Mouse (Mus musculus): ENCODE measurements around the gene Syn3.

Syn3 gene

GRCm38 (mm10) chr10:86100281-86100851 is 398.3 kb downstream of the Syn3 start:
- POLR2A ChIA-PET: interaction anchor here in 2 of 4 experiments (0.5 to 2.0 kb wide), 5 partner anchors 9 to 398 kb away, joined by 3 to 8 read pairs (median 3); partner anchors contain the start of gene Syn3 (in 1 of the 2)
- CTCF ChIA-PET: interaction anchor here in 2 of 4 experiments (0.6 to 1.9 kb wide), 4 partner anchors 8 to 1060 kb away, joined by 3 to 5 read pairs (median 3); no protein-coding TSS in a partner anchor

- POLR2A ChIA-PET: interaction anchor here in 1 of 4 experiments (1.3 kb wide), 1 partner anchor 11 kb away, joined by 4 read pairs; no protein-coding TSS in a partner anchor
- CTCF ChIA-PET: no interaction called here
These were observed 400.3 kb downstream of the Syn3 start for GRCm38 (mm10) chr10:86098363-86098762.

GRCm38 (mm10) chr10:86093109-86094035 is 405.3 kb downstream of the Syn3 start:
- CTCF ChIA-PET: interaction anchor here (0.6 to 2.6 kb wide), 8 partner anchors 8 to 729 kb away, joined by 3 to 12 read pairs (median 4); partner anchors contain the start of gene Syn3 (in 1 of the 4)
- POLR2A ChIA-PET: interaction anchor here in 2 of 4 experiments (0.6 to 1.0 kb wide), 8 partner anchors 56 to 245 kb away, joined by 3 to 8 read pairs (median 3); partner anchors contain the start of gene Fbxo7 (in 1 of the 2)

- CTCF ChIA-PET: interaction anchor here (0.6 to 2.6 kb wide), 16 partner anchors 8 to 548 kb away, joined by 3 to 12 read pairs (median 4); partner anchors contain the start of gene Syn3 (in 1 of the 4)
- POLR2A ChIA-PET: interaction anchor here in 1 of 4 experiments (1.4 kb wide), 1 partner anchor 9 kb away, joined by 5 read pairs; no protein-coding TSS in a partner anchor
These were observed 406.8 kb downstream of the Syn3 start for GRCm38 (mm10) chr10:86091919-86092318.

DNA sequence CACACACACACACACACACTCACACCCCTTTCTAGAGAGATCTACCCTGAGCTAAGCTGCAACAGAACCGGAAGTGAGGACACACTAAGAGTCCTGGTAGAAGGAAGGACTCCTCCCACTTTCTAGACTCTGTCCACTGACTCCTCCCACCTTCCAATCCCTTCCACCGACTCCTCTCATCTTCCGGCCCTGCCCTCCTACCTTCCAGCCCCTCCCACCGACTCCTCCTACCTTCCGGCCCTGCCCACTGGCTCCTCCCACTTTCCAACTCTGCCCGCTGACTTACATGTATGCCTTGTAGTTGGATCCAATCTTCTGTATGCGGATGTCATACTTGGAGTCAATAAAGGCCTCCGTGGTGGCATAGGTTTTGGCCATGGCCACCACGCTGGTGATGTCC is 418.8 kb downstream of the Syn3 start:
- ChIA-PET POLR2A (interaction anchor here in 1 of 4 experiments (1.5 kb wide), 1 partner anchor 11 kb away, joined by 3 read pairs; no protein-coding TSS in a partner anchor), CTCF (no interaction called here)

- POLR2A ChIA-PET: interaction anchor here in 1 of 4 experiments (1.5 to 1.6 kb wide), 2 partner anchors 9 to 10 kb away, joined by 3 to 5 read pairs; no protein-coding TSS in a partner anchor
- CTCF ChIA-PET: interaction anchor here in 1 of 4 experiments (0.8 kb wide), 1 partner anchor 151 kb away, joined by 3 read pairs; the partner anchor contains the start of gene Ascl4
These were observed 419.9 kb downstream of the Syn3 start for GRCm38 (mm10) chr10:86078761-86079160.

GRCm38 (mm10) chr10:86077272-86077671 is 421.4 kb downstream of the Syn3 start:
- CTCF ChIA-PET: interaction anchor here in 1 of 4 experiments (0.5 kb wide), 1 partner anchor 217 kb away, joined by 3 read pairs; no protein-coding TSS in a partner anchor

GRCm38 (mm10) chr10:86074971-86075711 is 423.6 kb downstream of the Syn3 start:
- CTCF ChIA-PET: interaction anchor here in 3 of 4 experiments (0.6 to 1.2 kb wide), 4 partner anchors 10 to 220 kb away, joined by 3 to 7 read pairs (median 4); no protein-coding TSS in a partner anchor
- POLR2A ChIA-PET: interaction anchor here in 1 of 4 experiments (0.7 kb wide), 1 partner anchor 422 kb away, joined by 3 read pairs; no protein-coding TSS in a partner anchor

More at GRCm38 (mm10) chr10:86077272-86077671, 421.4 kb downstream of the Syn3 start:
- POLR2A ChIA-PET: no interaction called here

DNA sequence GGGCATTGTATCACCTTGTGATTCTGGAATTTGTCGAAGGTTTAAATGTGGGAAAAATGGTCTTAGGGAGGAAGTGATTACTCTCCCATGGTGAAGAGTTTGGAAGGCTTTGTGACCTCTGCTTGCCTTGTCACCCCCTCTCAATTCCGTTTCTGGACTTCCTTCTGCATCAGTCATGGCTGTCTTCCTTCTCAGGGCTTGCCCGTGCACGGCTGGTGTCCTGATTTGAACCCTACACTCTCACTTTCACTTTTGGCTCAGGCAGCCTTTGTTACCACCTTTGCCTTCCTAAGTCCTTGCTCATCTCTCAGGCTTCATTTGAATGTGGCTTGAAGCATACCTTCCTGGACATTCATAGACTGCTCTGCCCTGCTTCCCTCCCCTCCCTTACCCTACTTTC is 424.6 kb downstream of the Syn3 start:
- ChIA-PET POLR2A (no interaction called here), CTCF (interaction anchor here in 1 of 4 experiments (1.1 kb wide), 1 partner anchor 9 kb away, joined by 4 read pairs; no protein-coding TSS in a partner anchor)

- ChIA-PET POLR2A (no interaction called here), CTCF (no interaction called here)
These were observed 427.9 kb downstream of the Syn3 start for GRCm38 (mm10) chr10:86070751-86071150.

DNA sequence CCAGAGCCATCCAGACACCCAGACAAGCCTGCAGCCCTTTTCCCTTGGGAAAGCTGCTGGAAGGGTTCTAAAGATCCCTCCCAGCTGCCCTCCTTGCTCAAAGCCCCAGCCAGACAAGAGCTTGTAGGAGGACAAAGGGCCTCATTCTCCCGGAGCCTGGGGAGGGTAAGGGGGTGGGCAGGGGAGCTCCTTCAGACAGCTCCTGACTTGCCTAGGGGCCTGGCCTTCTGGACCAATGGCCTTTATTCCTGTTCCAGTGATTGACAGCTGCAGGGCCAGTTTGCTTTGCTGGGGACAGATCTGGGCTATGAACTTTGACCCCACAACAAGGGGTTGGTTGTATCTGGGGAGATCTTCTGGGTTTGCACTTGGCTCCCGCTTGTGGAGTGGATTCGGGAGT is 429.4 kb downstream of the Syn3 start:
- ChIA-PET CTCF (interaction anchor here in 1 of 4 experiments (1.4 kb wide), 1 partner anchor 393 kb away, joined by 4 read pairs; no protein-coding TSS in a partner anchor), POLR2A (interaction anchor here in 1 of 4 experiments (0.5 to 0.7 kb wide), 3 partner anchors 10 to 234 kb away, joined by 3 to 4 read pairs (median 3); no protein-coding TSS in a partner anchor)

DNA sequence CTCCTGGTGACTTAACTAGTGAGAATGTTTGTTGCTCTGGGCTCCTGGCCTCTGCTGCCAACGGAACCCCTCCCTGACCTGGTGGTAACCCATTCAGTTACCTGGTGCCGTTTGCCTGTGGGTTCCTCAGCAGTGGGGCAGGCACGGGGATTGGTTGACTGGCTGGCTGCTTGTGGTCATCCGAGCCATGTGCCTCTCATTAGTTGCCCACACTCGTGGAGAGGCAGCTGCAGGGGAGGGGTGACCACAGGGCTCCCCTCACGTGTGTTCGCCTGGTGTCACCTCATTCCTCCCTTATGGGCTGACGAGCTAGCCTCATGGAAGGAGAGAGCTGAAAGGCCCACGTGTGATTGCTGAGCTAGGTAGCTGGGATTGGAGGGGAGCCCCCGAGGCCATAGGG is 430.8 kb downstream of the Syn3 start:
- ChIA-PET CTCF (no interaction called here), POLR2A (interaction anchor here in 1 of 4 experiments (0.6 kb wide), 2 partner anchors 10 to 251 kb away, joined by 3 to 4 read pairs; no protein-coding TSS in a partner anchor)

GRCm38 (mm10) chr10:86066651-86067050 is 432.0 kb downstream of the Syn3 start:
- ChIA-PET POLR2A (no interaction called here), CTCF (interaction anchor here in 2 of 4 experiments (2.3 to 3.6 kb wide), 2 partner anchors 397 kb away, joined by 21 to 28 read pairs; no protein-coding TSS in a partner anchor)

DNA sequence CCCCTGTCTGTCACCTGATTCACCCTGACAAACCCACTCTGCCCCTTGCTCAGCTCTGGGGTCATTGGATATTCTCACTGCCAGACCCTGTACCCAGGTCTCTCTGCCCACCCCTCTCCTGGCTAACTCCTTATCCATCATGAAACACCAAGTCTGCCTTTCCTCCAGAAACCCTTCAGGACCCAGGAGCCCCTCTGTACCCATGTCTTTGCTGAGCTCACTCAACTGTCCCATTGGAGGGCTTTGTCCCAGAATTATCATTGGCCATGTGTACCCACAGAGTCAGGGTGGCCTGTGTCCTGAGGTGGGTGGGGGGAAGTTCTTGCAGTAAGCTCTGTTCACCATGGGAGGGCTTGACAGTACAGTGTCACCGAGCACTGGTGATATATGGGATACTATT is 433.0 kb downstream of the Syn3 start:
- POLR2A ChIA-PET: no interaction called here
- CTCF ChIA-PET: interaction anchor here (0.6 to 3.6 kb wide), 14 partner anchors 9 to 433 kb away, joined by 3 to 28 read pairs (median 6); partner anchors contain the start of genes Syn3 (in 2 of the 4) and Fbxo7 (in 1 of the 4)

GRCm38 (mm10) chr10:86064937-86065336 is 433.8 kb downstream of the Syn3 start:
- CTCF ChIA-PET: interaction anchor here (0.6 to 3.6 kb wide), 19 partner anchors 10 to 434 kb away, joined by 3 to 28 read pairs (median 3); partner anchors contain the start of genes Syn3 (in 2 of the 4) and Fbxo7 (in 1 of the 4)
- POLR2A ChIA-PET: interaction anchor here in 2 of 4 experiments (0.6 to 0.7 kb wide), 2 partner anchors 233 to 399 kb away, joined by 3 read pairs; no protein-coding TSS in a partner anchor

GRCm38 (mm10) chr10:86063018-86063384 is 435.7 kb downstream of the Syn3 start:
- ChIA-PET CTCF (interaction anchor here in 3 of 4 experiments (0.9 to 3.6 kb wide), 5 partner anchors 95 to 401 kb away, joined by 3 to 28 read pairs (median 3); no protein-coding TSS in a partner anchor), POLR2A (no interaction called here)

- CTCF ChIA-PET: interaction anchor here in 3 of 4 experiments (0.9 to 1.3 kb wide), 4 partner anchors 94 to 401 kb away, joined by 3 to 6 read pairs (median 3); no protein-coding TSS in a partner anchor
- POLR2A ChIA-PET: interaction anchor here in 1 of 4 experiments (0.9 kb wide), 1 partner anchor 41 kb away, joined by 3 read pairs; the partner anchor contains the start of gene Fbxo7
These were observed 436.3 kb downstream of the Syn3 start for GRCm38 (mm10) chr10:86062261-86063017.
